Mouse (Mus musculus) embryonic facial prominence, embryonic 14.5 days (tissue): ENCODE data around the gene Smco4. TPM values are rescaled to one million over a fixed set of nuclear protein-coding genes. Genes with fewer than 3 reads are reported as not detected.

Experiments
- ATAC-seq: fragments of 200-750 bp; cut with Nextera tagmentation; 2 replicates; pipeline ENCODE4 v1.8.0; 2017; ENCODE audit warnings: low read depth, moderate number of reproducible peaks, moderate TSS enrichment
- DNase-seq: peaks from one replicate; pipeline ENCODE4 v3.0.0-alpha.2; 2015; ENCODE audit warnings: low spot score
- H3K27ac ChIP-seq: fragments of 300-500 bp; sonication (generic); replicated peaks from 2 replicates; pipeline ENCODE4 v1.5.1; 2014; ENCODE audit warnings: low read depth, mild to moderate bottlenecking, low read length, moderate library complexity
- H3K27me3 ChIP-seq: fragments of 300-500 bp; sonication (generic); replicated peaks from 2 replicates; pipeline ENCODE4 v1.6.1; 2014; ENCODE audit warnings: low read length; ENCODE audit not compliant: control insufficient read depth, insufficient read depth
- H3K36me3 ChIP-seq: fragments of 300-500 bp; sonication (generic); 2 replicates; pipeline ENCODE4 v1.6.1; 2014; ENCODE audit warnings: low read length, mixed read lengths; ENCODE audit not compliant: control insufficient read depth, insufficient read depth
- H3K4me1 ChIP-seq: fragments of 300-500 bp; sonication (generic); 2 replicates; pipeline ENCODE4 v1.6.1; 2014; ENCODE audit warnings: antibody characterized with exemption, low read length; ENCODE audit not compliant: control insufficient read depth, insufficient read depth
- H3K4me2 ChIP-seq: fragments of 300-500 bp; sonication (generic); 2 replicates; pipeline ENCODE4 v1.6.1; 2014; ENCODE audit warnings: low read depth, mild to moderate bottlenecking, low read length, moderate library complexity, mixed read lengths
- H3K4me3 ChIP-seq: fragments of 300-500 bp; sonication (generic); 2 replicates; pipeline ENCODE4 v1.5.1; 2014; ENCODE audit warnings: low read depth, mild to moderate bottlenecking, low read length
- H3K9ac ChIP-seq: fragments of 300-500 bp; sonication (generic); 2 replicates; pipeline ENCODE4 v1.6.1; 2014; ENCODE audit warnings: low read depth, mild to moderate bottlenecking, low read length, moderate library complexity, mixed read lengths
- H3K9me3 ChIP-seq: fragments of 300-500 bp; sonication (generic); 2 replicates; pipeline ENCODE4 v1.6.1; 2016; ENCODE audit warnings: low read length; ENCODE audit not compliant: control insufficient read depth
- WGBS: fragments of 180-500 bp; shearing (Covaris S2); extraction: QIAGEN DNeasy Blood & Tissue Kit; methylation state at CpG from one replicate; pipeline ENCODE4 v1.1.7; 2014; 5-methylcytosine and 5-hydroxymethylcytosine counted together
- polyA plus RNA-seq: library from polyadenylated mRNA; unstranded; fragments of >200 nt; fragmentation: Nextera tagmentation; extraction: Ambion mirVana; gene quantifications from 2 replicates; pipeline ENCODE4 v1.2.1, GENCODE M21; 2014

The Smco4 gene
- polyA plus RNA-seq, 1 experiment from 2014 or later, result 7.3 TPM

DNA sequence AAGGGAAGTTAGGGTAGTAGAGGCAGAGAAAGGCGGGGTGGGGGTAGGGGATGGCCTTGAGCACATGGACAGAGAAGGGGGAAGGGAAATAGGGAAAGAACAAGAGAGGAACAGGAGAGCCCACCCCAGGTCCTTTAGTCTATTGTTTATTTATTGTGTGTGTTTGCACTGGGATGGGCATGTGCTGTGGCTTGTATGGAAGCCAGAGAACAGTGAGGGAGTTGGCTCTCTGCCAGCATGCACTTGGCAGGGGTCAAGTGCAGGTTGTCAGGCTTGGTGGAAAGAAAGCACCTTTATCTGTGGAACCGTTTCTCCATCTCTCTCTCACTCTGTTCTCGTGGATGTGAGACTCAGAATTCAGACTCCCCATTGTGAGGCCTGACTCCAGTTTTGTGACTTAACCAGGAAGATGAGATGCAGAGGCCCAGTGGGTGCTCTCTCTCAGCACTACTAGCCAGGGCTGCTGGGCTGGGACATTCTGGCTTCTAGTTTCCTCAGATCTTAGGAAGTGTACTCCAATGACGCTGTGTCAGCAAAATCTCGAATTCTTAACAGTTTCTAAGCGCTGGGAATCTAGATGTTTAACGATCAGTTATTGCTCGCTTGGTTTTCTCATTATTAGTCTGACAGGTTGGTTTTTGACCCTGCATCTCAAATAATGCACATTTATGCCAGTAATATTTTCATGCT, 36.2 kb downstream of the Smco4 start:
- no peak overlapping the region for H3K4me2 ChIP-seq
- no peak overlapping the region for H3K27ac ChIP-seq
- ATAC-seq (no peak), DNase-seq (peak; percentile 53)
- WGBS, result 53% methylated on average over 8 of the region's 8 CpGs
- H3K4me1 ChIP-seq, result peaks cover 28% of the 10 kb centered on the region
- H3K27me3 ChIP-seq, result no peaks in the 10 kb centered on the region
- H3K4me3 ChIP-seq, result no peak overlapping the region
- no peaks in the 10 kb centered on the region for H3K9me3 ChIP-seq
- H3K9ac ChIP-seq, result no peak overlapping the region
- H3K36me3 ChIP-seq, result no peaks in the 10 kb centered on the region

GRCm38 (mm10) chr9:15529965-15530320, 36.7 kb downstream of the Smco4 start:
- peaks cover 32% of the 10 kb centered on the region for H3K4me1 ChIP-seq
- no peak overlapping the region for H3K9ac ChIP-seq
- H3K27me3 ChIP-seq, result no peaks in the 10 kb centered on the region
- DNase-seq (no peak), ATAC-seq (no peak)
- WGBS, result 82% methylated on average over 2 of the region's 2 CpGs
- H3K27ac ChIP-seq, result no peak overlapping the region
- no peaks in the 10 kb centered on the region for H3K36me3 ChIP-seq
- H3K9me3 ChIP-seq, result no peaks in the 10 kb centered on the region
- H3K4me2 ChIP-seq, result no peak overlapping the region
- H3K4me3 ChIP-seq, result no peak overlapping the region

- Histone ChIP-seq H3K4me3 (no peak overlapping the region), H3K27me3 (no peaks in the 10 kb centered on the region), H3K4me1 (peaks cover 27% of the 10 kb centered on the region), H3K9ac (no peak overlapping the region), H3K27ac (no peak overlapping the region), H3K9me3 (no peaks in the 10 kb centered on the region), H3K4me2 (no peak overlapping the region), H3K36me3 (no peaks in the 10 kb centered on the region)
- ATAC-seq, result no peak
- no peak for DNase-seq
- WGBS, result 72% methylated on average over 5 of the region's 5 CpGs
These were observed 38.0 kb downstream of the Smco4 start for GRCm38 (mm10) chr9:15531204-15531603.

DNA sequence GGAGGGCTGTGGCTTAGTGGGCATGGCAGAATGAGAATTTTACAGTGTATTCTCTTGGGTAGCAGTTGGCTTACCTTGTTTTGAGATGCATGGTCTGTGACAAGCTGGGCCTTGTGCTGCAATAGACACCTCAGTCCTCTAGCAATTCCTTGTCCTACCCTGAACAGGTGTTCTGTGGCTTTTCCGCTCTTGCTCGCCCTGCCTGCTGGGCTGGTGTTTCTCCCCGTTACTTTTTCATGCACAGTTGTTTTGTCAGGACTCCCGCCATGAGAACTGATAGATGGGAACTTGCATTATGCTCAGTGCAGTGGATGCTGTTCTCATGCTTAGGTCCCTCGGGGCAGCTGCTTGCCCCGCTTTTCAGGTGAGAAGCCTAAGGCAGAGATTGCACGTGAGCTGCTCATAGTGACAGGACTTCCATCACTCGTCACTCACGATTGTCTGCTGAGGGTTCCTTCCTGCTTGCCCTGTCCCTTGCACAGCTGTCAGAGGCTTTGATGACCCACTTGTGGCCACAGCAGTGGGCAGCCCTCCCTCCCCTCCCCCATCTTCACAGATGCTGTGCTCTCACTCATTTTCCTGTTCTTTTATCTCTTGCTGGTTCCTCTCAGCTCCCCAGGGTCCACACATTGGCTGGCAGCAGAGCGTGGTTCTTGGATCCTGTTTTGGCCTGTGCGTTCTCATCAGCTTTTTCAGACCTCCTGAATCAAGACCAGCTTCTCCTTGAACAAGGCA, 40.3 kb downstream of the Smco4 start:
- DNase-seq (no peak), ATAC-seq (no peak)
- peaks cover 27% of the 10 kb centered on the region for H3K4me1 ChIP-seq
- H3K36me3 ChIP-seq, result no peaks in the 10 kb centered on the region
- H3K4me2 ChIP-seq, result no peak overlapping the region
- WGBS, result 58% methylated on average over 11 of the region's 11 CpGs
- no peaks in the 10 kb centered on the region for H3K9me3 ChIP-seq
- no peak overlapping the region for H3K4me3 ChIP-seq
- H3K27ac ChIP-seq, result no peak overlapping the region
- no peak overlapping the region for H3K9ac ChIP-seq
- no peaks in the 10 kb centered on the region for H3K27me3 ChIP-seq

DNA sequence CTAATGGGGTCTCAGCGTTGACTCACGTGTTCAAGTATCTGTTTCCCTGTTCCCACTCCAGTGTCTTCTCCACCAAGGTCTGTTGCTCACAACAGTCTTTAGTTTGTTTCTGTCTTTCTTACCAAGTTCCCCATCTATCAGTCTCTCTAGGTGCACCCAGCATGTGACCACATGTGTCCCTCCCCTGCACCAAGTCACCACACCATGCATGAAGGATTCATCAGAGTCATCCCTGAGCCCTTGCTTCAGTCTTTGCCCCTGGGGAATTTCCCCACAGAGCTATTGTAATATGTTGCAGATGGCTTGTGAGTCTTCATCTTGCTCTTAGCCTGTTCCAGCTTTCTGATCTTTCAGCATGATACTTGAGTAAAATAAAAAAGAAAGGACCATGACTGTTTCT, 40.9 kb downstream of the Smco4 start:
- no peak overlapping the region for H3K4me2 ChIP-seq
- H3K9ac ChIP-seq, result no peak overlapping the region
- H3K4me3 ChIP-seq, result no peak overlapping the region
- no peaks in the 10 kb centered on the region for H3K27me3 ChIP-seq
- ATAC-seq (no peak), DNase-seq (no peak)
- H3K36me3 ChIP-seq, result no peaks in the 10 kb centered on the region
- H3K27ac ChIP-seq, result no peak overlapping the region
- H3K9me3 ChIP-seq, result no peaks in the 10 kb centered on the region
- H3K4me1 ChIP-seq, result peaks cover 25% of the 10 kb centered on the region
- 72% methylated on average over 2 of the region's 2 CpGs for WGBS

DNA sequence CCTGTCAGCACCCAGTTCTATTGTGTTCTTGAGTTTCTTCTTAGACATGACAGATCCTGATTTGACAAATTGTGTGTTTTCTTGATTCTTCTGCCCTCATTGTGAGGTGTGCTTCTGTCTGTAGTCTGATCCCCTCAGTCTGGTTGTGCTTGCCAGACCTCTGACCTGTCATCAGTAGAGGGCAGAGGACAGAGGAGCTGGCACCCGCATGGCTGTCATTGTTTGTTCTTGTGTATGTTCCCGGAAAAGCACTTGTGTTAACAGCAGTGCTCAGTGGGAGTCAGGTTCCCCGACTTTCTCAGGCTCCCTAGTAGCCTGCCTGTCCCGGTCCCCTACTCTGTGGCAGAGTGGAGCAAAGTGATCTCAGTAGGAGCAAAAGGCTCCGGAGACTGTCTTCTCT, 42.2 kb downstream of the Smco4 start:
- Histone ChIP-seq H3K27me3 (no peaks in the 10 kb centered on the region), H3K4me2 (no peak overlapping the region), H3K4me3 (no peak overlapping the region), H3K36me3 (no peaks in the 10 kb centered on the region), H3K9ac (no peak overlapping the region), H3K27ac (no peak overlapping the region), H3K9me3 (no peaks in the 10 kb centered on the region), H3K4me1 (peaks cover 23% of the 10 kb centered on the region)
- ATAC-seq, result no peak
- no peak for DNase-seq
- 29% methylated on average over 5 of the region's 5 CpGs for WGBS

DNA sequence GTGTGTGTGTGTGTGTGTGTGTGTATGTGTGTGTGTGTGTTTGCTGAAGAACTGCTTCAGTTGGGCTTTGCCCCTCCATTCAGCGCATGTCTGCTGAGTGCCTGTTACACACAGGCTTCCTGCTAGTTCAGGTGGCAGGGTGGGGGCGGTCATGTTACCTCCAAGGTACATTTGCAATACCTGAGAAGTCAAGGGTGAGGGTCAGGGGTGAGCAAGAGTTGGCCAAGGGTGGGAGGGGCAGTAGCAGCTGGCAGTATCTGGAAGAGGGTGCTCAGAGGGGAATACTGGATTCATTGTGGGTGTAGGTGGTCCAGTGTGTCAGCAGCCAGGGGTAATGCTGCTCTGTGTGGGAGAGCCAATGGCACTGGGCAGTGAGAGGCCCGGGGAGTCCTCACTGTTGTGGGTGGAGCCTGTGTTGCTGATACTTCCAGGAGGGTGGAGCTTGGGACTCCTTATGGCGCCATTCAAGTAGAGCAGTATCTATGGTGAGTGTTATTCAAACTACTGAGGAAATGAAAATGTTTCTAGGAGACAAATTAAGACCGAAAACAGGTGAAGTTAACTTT, 43.7 kb downstream of the Smco4 start:
- 91% methylated on average over 5 of the region's 5 CpGs for WGBS
- Histone ChIP-seq H3K4me2 (no peak overlapping the region), H3K4me1 (peaks cover 23% of the 10 kb centered on the region), H3K9ac (no peak overlapping the region), H3K4me3 (no peak overlapping the region), H3K27ac (no peak overlapping the region), H3K9me3 (no peaks in the 10 kb centered on the region), H3K27me3 (no peaks in the 10 kb centered on the region), H3K36me3 (no peaks in the 10 kb centered on the region)
- DNase-seq (no peak), ATAC-seq (no peak)

DNA sequence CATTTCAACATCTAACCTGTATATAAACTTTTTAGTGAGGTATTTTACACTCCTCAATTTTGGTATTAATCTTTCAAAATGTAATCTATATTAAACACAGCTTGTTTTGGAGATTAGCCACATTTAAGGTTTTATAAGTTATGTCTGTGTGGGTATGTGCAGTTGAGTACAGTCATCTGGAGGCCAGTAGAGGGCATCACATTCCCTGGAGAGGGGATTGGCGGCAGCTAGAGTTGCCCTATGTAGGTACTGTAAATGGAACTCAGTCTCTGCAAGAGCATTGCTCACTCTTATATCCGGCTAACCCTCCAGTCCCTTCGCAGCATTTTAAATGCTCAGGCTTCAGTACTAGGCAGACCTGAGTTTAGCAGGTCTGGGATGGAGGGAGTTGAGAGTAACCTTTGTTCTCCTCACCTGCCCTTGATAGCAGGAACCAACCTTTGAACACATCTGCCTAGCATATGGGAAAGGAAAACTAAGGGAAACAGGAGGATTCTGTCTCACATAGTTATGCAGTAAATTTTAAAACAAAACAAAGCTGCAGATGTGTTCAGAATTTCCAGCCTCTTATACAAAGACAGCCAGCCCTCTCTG, 44.3 kb downstream of the Smco4 start:
- Histone ChIP-seq H3K9ac (no peak overlapping the region), H3K27me3 (no peaks in the 10 kb centered on the region), H3K4me2 (no peak overlapping the region), H3K36me3 (no peaks in the 10 kb centered on the region), H3K27ac (no peak overlapping the region), H3K4me3 (no peak overlapping the region), H3K9me3 (no peaks in the 10 kb centered on the region), H3K4me1 (peaks cover 23% of the 10 kb centered on the region)
- no peak for ATAC-seq
- WGBS, result 81% methylated on average over 3 of the region's 3 CpGs
- DNase-seq, result no peak
